Mouse (Mus musculus): ENCODE data around the gene Adgrl2. TPM values are rescaled to one million over a fixed set of nuclear protein-coding genes. Genes with fewer than 3 reads are reported as not detected.

Adgrl2 gene
- total and polyA plus RNA-seq, 3 experiments: not detected

GRCm38 (mm10) chr3:148989818-148990530, 381 bp downstream of the Adgrl2 start:
- TF ChIP-seq MEF2A (IDR thresholded peaks at IDR 0.05; ENCODE audit: extremely low read depth, insufficient replicate concordance, low read depth, low read length, poor library complexity, severe bottlenecking): no peak
- no peak for TF ChIP-seq RAD21 (IDR thresholded peaks at IDR 0.05; ENCODE audit: low read depth, low read length)
- no peak for TF ChIP-seq ELF1 (IDR thresholded peaks at IDR 0.05; ENCODE audit: low read depth, low read length)
- no peak for TF ChIP-seq MAX (IDR thresholded peaks at IDR 0.05; ENCODE audit: low read length)
- no peak for TF ChIP-seq E2F4 (IDR thresholded peaks at IDR 0.05; ENCODE audit: borderline replicate concordance, low read depth, low read length)
- no peak for TF ChIP-seq ZMIZ1 (IDR thresholded peaks at IDR 0.05; ENCODE audit: low read depth, low read length)
- no peak for TF ChIP-seq CHD1 (IDR thresholded peaks at IDR 0.05; ENCODE audit: low read depth, low read length)
- no peak for TF ChIP-seq CTCF (IDR thresholded peaks at IDR 0.05 in 2 of 3, conservative IDR thresholded peaks at IDR 0.05 in 1 of 3; ENCODE audit: control insufficient read depth in 1 of 3, insufficient read depth in 1 of 3, low read depth in 2 of 3, low read length in 3 of 3, poor library complexity in 1 of 3, severe bottlenecking in 1 of 3)
- no peak for TF ChIP-seq MYB (IDR thresholded peaks at IDR 0.05; ENCODE audit: low read depth, low read length)
- TF ChIP-seq GATA1 (IDR thresholded peaks at IDR 0.05; ENCODE audit: low read depth, low read length): no peak
- TF ChIP-seq POLR2AphosphoS2 (IDR thresholded peaks at IDR 0.05; ENCODE audit: low read length): no peak
- no peak for TF ChIP-seq ZNF384 (IDR thresholded peaks at IDR 0.05; ENCODE audit: low read depth, low read length)
- TF ChIP-seq SMC3 (IDR thresholded peaks at IDR 0.05; ENCODE audit: low read depth, low read length): no peak
- no peak for TF ChIP-seq GABPA (IDR thresholded peaks at IDR 0.05; ENCODE audit: low read depth, low read length)
- no peak for TF ChIP-seq NRF1 (IDR thresholded peaks at IDR 0.05; ENCODE audit: insufficient read depth, low read depth, low read length, poor library complexity, severe bottlenecking)
- no peak for TF ChIP-seq KAT2A (conservative IDR thresholded peaks at IDR 0.05; ENCODE audit: low read depth, low read length)
- no peak for TF ChIP-seq HCFC1 (IDR thresholded peaks at IDR 0.05; ENCODE audit: low read depth, low read length)
- no peak for TF ChIP-seq NELFE (IDR thresholded peaks at IDR 0.05; ENCODE audit: low read depth, low read length)
- TF ChIP-seq TCF12 (IDR thresholded peaks at IDR 0.05; ENCODE audit: low read depth, low read length): no peak
- no peak for TF ChIP-seq BHLHE40 (IDR thresholded peaks at IDR 0.05; ENCODE audit: borderline replicate concordance, low read depth, low read length)
- Histone ChIP-seq H3K4me1 (ENCODE audit: control insufficient read depth in 1 of 2, insufficient read depth in 2 of 2, low read length in 2 of 2) (no peaks in the 10 kb centered on the region), H3K4me3 (ENCODE audit: control insufficient read depth in 1 of 2, insufficient read depth in 1 of 2, low read depth in 2 of 2, low read length in 2 of 2) (no peak overlapping the region), H3K36me3 (ENCODE audit: control insufficient read depth in 1 of 2, insufficient read depth in 2 of 2, low read length in 2 of 2) (no peaks in the 10 kb centered on the region), H3K27me3 (ENCODE audit: control insufficient read depth in 1 of 2, insufficient read depth in 2 of 2, low read length in 2 of 2) (no peaks in the 10 kb centered on the region), H3K9me3 (replicated peaks; ENCODE audit: insufficient read depth, low read length) (no peaks in the 10 kb centered on the region), H3K27ac (ENCODE audit: control insufficient read depth, low read depth, low read length) (no peak overlapping the region), H3K9ac (ENCODE audit: control insufficient read depth, low read depth, low read length, poor library complexity, severe bottlenecking) (no peak overlapping the region), H3K79me2 (ENCODE audit: control insufficient read depth, insufficient read depth, low read length, poor library complexity) (no peaks in the 10 kb centered on the region)
- no peak for DNase-seq (ENCODE audit: low read depth, low spot score)

All from MEL (cell line).